Mouse (Mus musculus) liver, embryonic 14.5 days (tissue): ENCODE measurements at regions not wholly inside any gene's neighbourhood (a gene's known extent, or its start where the extent isn't known, plus 50 kb on each side); places are given as distances from the start of the nearest gene placed in this dataset.

Experiments
- ATAC-seq: fragments of 200-750 bp; cut with Nextera tagmentation; 2 replicates; pipeline ENCODE4 v1.8.0; 2017; ENCODE audit warnings: moderate number of reproducible peaks, mild to moderate bottlenecking, moderate library complexity; ENCODE audit not compliant: insufficient read depth
- DNase-seq, 3 experiments: peaks; one replicate each; pipeline ENCODE4 v3.0.0-alpha.2; 2012 to 2013; ENCODE audit warnings: low read depth in 3 of 3, low spot score in 3 of 3
- H3K27ac ChIP-seq: fragments of 300-500 bp; sonication (generic); 2 replicates; pipeline ENCODE4 v1.5.1; 2014; ENCODE audit warnings: moderate library complexity, mild to moderate bottlenecking, control low read depth, inconsistent platforms
- H3K27me3 ChIP-seq: fragments of 300-500 bp; sonication (generic); 2 replicates; pipeline ENCODE4 v1.6.1; 2014; ENCODE audit warnings: mild to moderate bottlenecking, low read length, moderate library complexity; ENCODE audit not compliant: control insufficient read depth, insufficient read depth
- H3K36me3 ChIP-seq: fragments of 300-500 bp; sonication (generic); replicated peaks from 2 replicates; pipeline ENCODE4 v1.6.1; 2014; ENCODE audit warnings: low read depth; ENCODE audit not compliant: control insufficient read depth, insufficient read depth
- H3K4me1 ChIP-seq, 2 experiments: fragments of 200-500 bp in 1 of 2; fragments of 300-500 bp in 1 of 2; sonication (generic) in 1 of 2; replicated peaks; 2 replicates each; pipeline ENCODE4 v1.6.1; 2012 to 2014; ENCODE audit warnings: antibody characterized with exemption in 1 of 2, inconsistent platforms in 1 of 2, low read length in 1 of 2; ENCODE audit not compliant: control insufficient read depth in 2 of 2, insufficient read depth in 2 of 2
- H3K4me2 ChIP-seq: fragments of 300-500 bp; sonication (generic); 2 replicates; pipeline ENCODE4 v1.6.1; 2014; ENCODE audit warnings: low read depth, mild to moderate bottlenecking, control low read depth, moderate library complexity
- H3K4me3 ChIP-seq, 2 experiments: fragments of 200-500 bp in 1 of 2; fragments of 300-500 bp in 1 of 2; sonication (generic) in 1 of 2; 2 replicates each; pipeline ENCODE4 v1.5.1; 2012 to 2014; ENCODE audit warnings: low read depth in 2 of 2, low read length in 2 of 2, mild to moderate bottlenecking in 2 of 2, control low read depth in 1 of 2, inconsistent platforms in 1 of 2, moderate library complexity in 1 of 2; ENCODE audit not compliant: insufficient read depth in 1 of 2
- H3K9ac ChIP-seq: fragments of 300-500 bp; sonication (generic); replicated peaks from 2 replicates; pipeline ENCODE4 v1.6.1; 2014; ENCODE audit warnings: mild to moderate bottlenecking, control low read depth, moderate library complexity
- H3K9me3 ChIP-seq: fragments of 300-500 bp; sonication (generic); 2 replicates; pipeline ENCODE4 v1.6.1; 2016; ENCODE audit warnings: low read length, mixed read lengths; ENCODE audit not compliant: control insufficient read depth
- CTCF ChIP-seq: IDR thresholded peaks from 2 replicates; pipeline ENCODE4 v1.5.1; 2016; ENCODE audit warnings: antibody characterized with exemption, low read depth, control low read depth
- EP300 ChIP-seq: IDR thresholded peaks from 2 replicates; pipeline ENCODE4 v1.6.1; 2016; ENCODE audit warnings: antibody characterized with exemption, low read depth
- WGBS: fragments of 180-500 bp; shearing (Covaris S2); extraction: QIAGEN DNeasy Blood & Tissue Kit; methylation state at CpG from one replicate; pipeline ENCODE4 v1.1.7; 2014; ENCODE audit not compliant: insufficient replicate concordance; 5-methylcytosine and 5-hydroxymethylcytosine counted together

DNA sequence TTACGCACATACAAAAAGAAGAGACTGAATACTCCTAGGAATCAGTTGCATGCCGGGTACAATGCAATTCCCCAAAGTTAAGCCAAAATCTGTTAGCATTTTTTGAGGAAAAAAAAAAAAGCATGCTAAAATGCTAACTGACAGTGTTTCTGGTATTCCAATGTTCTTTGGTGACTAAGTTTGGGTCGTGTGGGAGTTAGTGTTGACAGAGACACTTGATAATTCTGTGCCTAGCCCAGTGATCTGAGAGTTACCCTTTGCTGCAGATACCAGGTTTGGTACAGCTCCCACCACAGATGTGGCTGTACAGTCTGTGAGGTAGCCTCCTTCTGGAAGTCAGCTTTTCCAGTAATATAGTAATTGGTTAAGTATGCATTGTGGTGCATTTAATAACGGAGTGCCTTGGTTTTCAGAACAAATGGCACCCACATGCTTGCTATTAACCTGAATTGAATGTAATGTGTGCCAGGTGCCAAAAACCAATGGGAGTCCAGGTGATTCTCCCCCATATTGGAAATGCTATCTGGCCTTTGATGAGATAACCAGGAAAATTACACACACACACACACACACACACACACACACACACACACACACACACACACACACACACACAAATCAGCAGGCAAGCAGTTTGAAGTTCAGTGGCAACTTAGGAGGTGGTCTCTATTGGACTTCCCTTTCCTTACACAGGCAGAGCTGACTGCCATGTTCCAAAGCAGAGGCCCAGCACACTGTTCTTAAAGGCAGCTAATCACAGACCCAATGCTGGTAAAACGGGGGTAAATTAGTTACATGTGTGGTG, 61.9 kb upstream of the Adamts3 start:
- Histone ChIP-seq H3K27ac (no peak overlapping the region), H3K4me1 (no peaks in the 10 kb centered on the region), H3K27me3 (no peaks in the 10 kb centered on the region), H3K9ac (no peak overlapping the region), H3K4me2 (no peak overlapping the region), H3K4me3 (no peak overlapping the region), H3K36me3 (no peaks in the 10 kb centered on the region), H3K9me3 (no peaks in the 10 kb centered on the region)
- 58% methylated on average over 5 of the region's 5 CpGs for WGBS
- ATAC-seq (no peak), DNase-seq (no peak)
- TF ChIP-seq EP300: no peak
- TF ChIP-seq CTCF: no peak

DNA sequence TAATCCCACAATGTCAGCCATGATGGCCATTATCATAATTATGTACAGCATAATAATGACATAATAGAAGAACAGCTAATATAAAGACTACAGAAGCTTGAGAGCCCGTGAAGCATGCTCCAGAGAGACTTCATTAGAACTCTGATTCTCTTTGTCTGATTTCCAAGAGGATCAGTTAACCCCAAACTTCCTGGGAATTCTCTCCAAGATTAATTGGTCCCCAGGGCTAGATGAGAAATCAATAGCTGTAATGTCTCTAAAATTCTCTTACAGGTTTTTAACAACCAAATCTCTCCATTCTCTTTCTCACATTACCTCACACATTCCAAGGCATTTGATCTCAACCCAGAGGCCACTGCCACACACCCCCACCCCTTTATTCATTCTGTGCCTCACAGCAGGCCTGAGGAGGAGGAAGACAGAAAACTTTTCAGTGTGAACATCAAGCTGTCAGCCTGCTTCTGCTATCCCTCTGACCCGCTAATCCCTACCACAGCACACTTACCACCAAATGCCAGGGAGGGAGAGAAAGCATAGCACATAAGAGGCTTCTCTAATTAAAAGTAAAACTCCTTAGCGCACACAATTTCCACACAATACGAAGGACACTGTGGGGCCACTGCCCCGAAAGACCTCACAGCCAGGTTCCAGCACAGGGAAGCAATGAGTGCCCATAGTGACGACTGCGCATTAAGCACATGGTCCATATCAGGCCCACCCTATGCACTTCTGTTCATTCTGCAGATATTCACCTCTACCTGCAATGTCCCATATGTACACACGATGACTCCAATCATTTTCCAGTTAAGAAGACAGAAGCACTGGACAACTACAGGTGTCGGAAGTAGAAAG, 60.4 kb upstream of the Adamts3 start:
- no peaks in the 10 kb centered on the region for H3K27me3 ChIP-seq
- no peaks in the 10 kb centered on the region for H3K4me1 ChIP-seq
- H3K4me2 ChIP-seq: no peak overlapping the region
- H3K9me3 ChIP-seq: no peaks in the 10 kb centered on the region
- no peak overlapping the region for H3K27ac ChIP-seq
- ATAC-seq (no peak), DNase-seq (no peak)
- no peak overlapping the region for H3K9ac ChIP-seq
- 61% methylated on average over 9 of the region's 9 CpGs for WGBS
- TF ChIP-seq EP300 (no peak), CTCF (no peak)
- no peak overlapping the region for H3K4me3 ChIP-seq
- H3K36me3 ChIP-seq: no peaks in the 10 kb centered on the region

DNA sequence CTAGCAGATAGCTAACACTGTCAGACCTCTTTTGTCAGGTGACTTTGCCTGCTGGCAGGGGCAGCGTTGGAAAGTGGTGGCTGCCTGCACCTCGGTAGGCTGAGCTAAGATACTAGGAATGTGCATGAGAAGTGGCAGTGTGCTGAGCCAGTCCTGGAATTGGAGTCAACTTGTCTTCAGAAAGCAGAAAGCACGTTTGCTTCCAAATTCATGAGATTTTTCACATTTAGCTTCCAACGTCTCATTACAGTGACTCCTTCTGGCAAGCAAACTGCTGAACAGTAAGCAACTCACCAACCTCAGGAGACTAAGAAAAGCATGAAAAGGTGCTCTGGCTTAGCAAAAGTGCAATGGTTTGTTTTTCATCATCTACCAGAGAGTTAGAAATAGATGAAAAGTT, 59.1 kb upstream of the Adamts3 start:
- no peak overlapping the region for H3K27ac ChIP-seq
- H3K9me3 ChIP-seq: no peaks in the 10 kb centered on the region
- H3K4me1 ChIP-seq: no peaks in the 10 kb centered on the region
- no peak overlapping the region for H3K4me3 ChIP-seq
- no peak for TF ChIP-seq EP300
- no peak for TF ChIP-seq CTCF
- WGBS: 45% methylated on average over 4 of the region's 4 CpGs
- no peak overlapping the region for H3K4me2 ChIP-seq
- no peaks in the 10 kb centered on the region for H3K36me3 ChIP-seq
- ATAC-seq (no peak), DNase-seq (no peak)
- H3K9ac ChIP-seq: no peak overlapping the region
- no peaks in the 10 kb centered on the region for H3K27me3 ChIP-seq

DNA sequence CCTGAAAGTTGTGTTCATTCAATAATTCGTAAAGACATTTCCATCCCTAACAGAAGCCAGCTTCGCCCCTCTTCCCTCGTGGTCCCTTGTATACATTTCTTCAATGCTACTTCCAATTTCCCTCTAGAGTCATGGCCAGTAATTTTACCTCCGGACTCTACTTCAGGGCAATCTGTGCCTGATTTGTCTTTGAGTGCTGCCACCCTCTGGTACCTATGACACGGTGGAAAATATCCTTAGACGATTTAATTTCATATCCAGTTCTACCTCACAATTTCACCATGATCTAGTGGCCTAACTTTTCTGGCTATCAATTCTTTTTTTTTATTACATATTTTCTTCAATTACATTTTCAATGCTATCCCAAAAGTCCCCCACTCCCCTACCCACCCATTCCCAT, 49.9 kb upstream of the Adamts3 start:
- 62% methylated on average over 6 of the region's 6 CpGs for WGBS
- Histone ChIP-seq H3K9me3 (no peaks in the 10 kb centered on the region), H3K9ac (no peak overlapping the region), H3K36me3 (no peaks in the 10 kb centered on the region), H3K4me3 (no peak overlapping the region), H3K27ac (no peak overlapping the region), H3K4me1 (no peaks in the 10 kb centered on the region; a peak in 1 of 4 replicates), H3K27me3 (no peaks in the 10 kb centered on the region), H3K4me2 (no peak overlapping the region)
- no peak for TF ChIP-seq EP300
- no peak for TF ChIP-seq CTCF
- ATAC-seq (no peak), DNase-seq (no peak)
